Mouse (Mus musculus) T-helper 17 cell (primary cell): ENCODE measurements around the gene Trappc13.
"Not testable (repeated sequence)": the region's sequence is repeated elsewhere in the genome, so short reads cannot be mapped to it uniquely, and the experiment has no call there.

Experiments used
- in situ Hi-C, 2 experiments: fragments of 300-600 bp; cut with MboI, MseI; formaldehyde crosslinking; loops; 1 replicate in 1 of 2; 2 replicates in 1 of 2; pipeline ENCODE4 v1.15.1; 2025; ENCODE audit warnings: high pct_unique_total_duplicates in 2 of 2

Gene Trappc13

GRCm38 (mm10) chr13:104177796-104178649, at the start of gene Trappc13:
Trappc13 (minus strand) TSS chr13:104178469.
- in situ Hi-C loops: no loop called here

- in situ Hi-C loops: no loop called here
Measured at GRCm38 (mm10) chr13:104227478-104227877, 49.2 kb upstream of the Trappc13 start.

- in situ Hi-C loops: no loop called here
Measured at GRCm38 (mm10) chr13:104204313-104204712, 26.0 kb upstream of the Trappc13 start.

- in situ Hi-C loops: not testable (repeated sequence)
Measured at GRCm38 (mm10) chr13:104195891-104196290, 17.6 kb upstream of the Trappc13 start.

GRCm38 (mm10) chr13:104187357-104187756, 9.1 kb upstream of the Trappc13 start:
- in situ Hi-C loops: no loop called here

GRCm38 (mm10) chr13:104179176-104179888, 1.1 kb upstream of the Trappc13 start:
- in situ Hi-C loops: no loop called here

GRCm38 (mm10) chr13:104178650-104179121, 417 bp upstream of the Trappc13 start, which contains the start of gene Trim23:
Trim23 (plus strand) TSS chr13:104178797.
- in situ Hi-C loops: no loop called here

GRCm38 (mm10) chr13:104176874-104177273, 1.4 kb downstream of the Trappc13 start:
- in situ Hi-C loops: no loop called here

- in situ Hi-C loops: no loop called here
Measured at GRCm38 (mm10) chr13:104172498-104172897, 5.8 kb downstream of the Trappc13 start.

- in situ Hi-C loops: no loop called here
Measured at GRCm38 (mm10) chr13:104171711-104172110, 6.6 kb downstream of the Trappc13 start.

GRCm38 (mm10) chr13:104155686-104156085, 22.6 kb downstream of the Trappc13 start:
- in situ Hi-C loops: no loop called here

GRCm38 (mm10) chr13:104155106-104155505, 23.2 kb downstream of the Trappc13 start:
- in situ Hi-C loops: no loop called here

- in situ Hi-C loops: no loop called here
Measured at GRCm38 (mm10) chr13:104154180-104154579, 24.1 kb downstream of the Trappc13 start.

GRCm38 (mm10) chr13:104145646-104146045, 32.6 kb downstream of the Trappc13 start:
- in situ Hi-C loops: loop anchor here in 1 of 2 experiments (5.0 kb wide), 1 partner anchor 72 kb away; no protein-coding TSS in a partner anchor

- in situ Hi-C loops: loop anchor here in 1 of 2 experiments (5.0 kb wide), 1 partner anchor 72 kb away; no protein-coding TSS in a partner anchor
Measured at GRCm38 (mm10) chr13:104144871-104145270, 33.4 kb downstream of the Trappc13 start.

- in situ Hi-C loops: no loop called here
Measured at GRCm38 (mm10) chr13:104139369-104140209, 38.7 kb downstream of the Trappc13 start.

GRCm38 (mm10) chr13:104134510-104135085, 43.7 kb downstream of the Trappc13 start:
- in situ Hi-C loops: no loop called here

- in situ Hi-C loops: no loop called here
Measured at GRCm38 (mm10) chr13:104132561-104132960, 45.7 kb downstream of the Trappc13 start.

GRCm38 (mm10) chr13:104123662-104124381, 54.4 kb downstream of the Trappc13 start:
- in situ Hi-C loops: no loop called here
